Mouse (Mus musculus): ENCODE results near the gene Kcnh2.

Gene Kcnh2

GRCm38 (mm10) chr5:24308621-24309020, 42.8 kb downstream of the Kcnh2 start:
- DNase-seq: no peak

- no peak for DNase-seq
These were observed 44.2 kb downstream of the Kcnh2 start for GRCm38 (mm10) chr5:24307118-24307777.

- no peak for DNase-seq
These were observed 48.2 kb downstream of the Kcnh2 start for GRCm38 (mm10) chr5:24303199-24303598.

GRCm38 (mm10) chr5:24299845-24300589, 51.4 kb downstream of the Kcnh2 start:
- DNase-seq: no peak

GRCm38 (mm10) chr5:24291954-24292353, 59.5 kb downstream of the Kcnh2 start:
- no peak for DNase-seq

- DNase-seq: no peak
These were observed 65.0 kb downstream of the Kcnh2 start for GRCm38 (mm10) chr5:24286221-24286970.

- DNase-seq: no peak
These were observed 67.3 kb downstream of the Kcnh2 start for GRCm38 (mm10) chr5:24284145-24284544.

- no peak for DNase-seq
These were observed 68.2 kb downstream of the Kcnh2 start for GRCm38 (mm10) chr5:24283181-24283580.

- no peak for DNase-seq
These were observed 70.9 kb downstream of the Kcnh2 start for GRCm38 (mm10) chr5:24280523-24280922.

GRCm38 (mm10) chr5:24279527-24279926, 71.9 kb downstream of the Kcnh2 start:
- no peak for DNase-seq

- no peak for DNase-seq
These were observed 73.2 kb downstream of the Kcnh2 start for GRCm38 (mm10) chr5:24278206-24278605.

GRCm38 (mm10) chr5:24273683-24274621, 77.5 kb downstream of the Kcnh2 start:
- DNase-seq: no peak

- DNase-seq: no peak
These were observed 80.5 kb downstream of the Kcnh2 start for GRCm38 (mm10) chr5:24270941-24271340.

All from cerebellum, adult 11-12 months (tissue).